Mouse (Mus musculus) large intestine, adult 2 months (tissue): ENCODE results near the gene Dppa1. TPM values are rescaled to one million over a fixed set of nuclear protein-coding genes. Genes with fewer than 3 reads are reported as not detected.

Experiments used
- DNase-seq: peaks from one replicate; pipeline ENCODE4 v3.0.0-alpha.2; 2012; ENCODE audit warnings: low read depth, low spot score
- WGBS: fragments of 180-500 bp; shearing (Covaris S2); methylation state at CpG from one replicate; pipeline ENCODE4 v1.1.7; 2018; 5-methylcytosine and 5-hydroxymethylcytosine counted together
- polyA plus RNA-seq: library from polyadenylated mRNA; depleted of rRNA; stranded (reverse); fragments of >200 nt; gene quantifications from 2 replicates; pipeline ENCODE4 v1.2.3, GENCODE M21; 2012; rRNA removed

The Dppa1 gene
- polyA plus RNA-seq, 1 experiment, result not detected

GRCm38 (mm10) chr11:46564671-46565070 lies 64.4 kb downstream of the Dppa1 start:
- 35% methylated on average over 1 of the region's 1 CpGs for WGBS
- DNase-seq, result no peak

GRCm38 (mm10) chr11:46561096-46561495 lies 68.0 kb downstream of the Dppa1 start:
- no peak for DNase-seq
- 80% methylated on average over 4 of the region's 4 CpGs for WGBS

Other genes starting within 250 kb of the Dppa1 start
- 1.2 and 1.8 TPM in 2 replicates for gene Itk, start 239.7 kb downstream of the Dppa1 start, polyA plus RNA-seq
- 0.04 and 0.29 TPM in 2 replicates for gene Fam71b, start 232.7 kb downstream of the Dppa1 start, polyA plus RNA-seq
- gene Med7, start 192.3 kb downstream of the Dppa1 start, polyA plus RNA-seq, result 7.4 and 10.5 TPM in 2 replicates
- 0.41 and 0.67 TPM in 2 replicates for gene Havcr2, start 174.3 kb downstream of the Dppa1 start, polyA plus RNA-seq
- not detected in 2 replicates for gene Gm12169, start 105.0 kb downstream of the Dppa1 start, polyA plus RNA-seq
- not detected in 2 replicates for gene BC053393, start 57.7 kb downstream of the Dppa1 start, polyA plus RNA-seq
- 1.6 and 3.3 TPM in 2 replicates for gene Timd2, start 77.8 kb upstream of the Dppa1 start, polyA plus RNA-seq
- 0.30 and 0.58 TPM in 2 replicates for gene Havcr1, start 105.8 kb upstream of the Dppa1 start, polyA plus RNA-seq
- gene Timd4, start 181.5 kb upstream of the Dppa1 start, polyA plus RNA-seq, result 1.0 and 1.5 TPM in 2 replicates